Mouse (Mus musculus) heart, embryonic 14.5 days (tissue): Measurements from ENCODE around the gene Tubgcp5. TPM values are rescaled to one million over a fixed set of nuclear protein-coding genes. Genes with fewer than 3 reads are reported as not detected.
A peak's percentile ranks its signal among the peaks of the same experiment; 100 is the strongest.

Experiments
- ATAC-seq: fragments of 200-750 bp; cut with Nextera tagmentation; 2 replicates; pipeline ENCODE4 v1.8.0; 2017; ENCODE audit warnings: low read depth, moderate TSS enrichment; ENCODE audit not compliant: insufficient number of reproducible peaks, insufficient read depth, low FRiP score
- H3K27ac ChIP-seq, 2 experiments: fragments of 200-500 bp in 1 of 2; fragments of 300-500 bp in 1 of 2; sonication (generic) in 1 of 2; replicated peaks in 1 of 2; 2 replicates each; pipeline ENCODE4 v1.5.1; 2012 to 2014; ENCODE audit warnings: low read depth in 2 of 2, low read length in 2 of 2, control low read depth in 1 of 2, mild to moderate bottlenecking in 1 of 2, mixed read lengths in 1 of 2; ENCODE audit not compliant: control insufficient read depth in 1 of 2, insufficient read depth in 1 of 2
- H3K27me3 ChIP-seq: fragments of 300-500 bp; sonication (generic); 2 replicates; pipeline ENCODE4 v1.6.1; 2014; ENCODE audit warnings: mild to moderate bottlenecking, low read length, control low read depth; ENCODE audit not compliant: control insufficient read depth, insufficient read depth
- H3K36me3 ChIP-seq: fragments of 300-500 bp; sonication (generic); 2 replicates; pipeline ENCODE4 v1.6.1; 2014; ENCODE audit warnings: mild to moderate bottlenecking, control low read depth, low read length, mixed read lengths; ENCODE audit not compliant: control insufficient read depth, insufficient read depth
- H3K4me1 ChIP-seq, 2 experiments: fragments of 200-500 bp in 1 of 2; fragments of 300-500 bp in 1 of 2; sonication (generic) in 1 of 2; 2 replicates each; pipeline ENCODE4 v1.6.1; 2012 to 2014; ENCODE audit warnings: low read length in 2 of 2, control low read depth in 1 of 2, mixed read lengths in 1 of 2; ENCODE audit not compliant: control insufficient read depth in 2 of 2, insufficient read depth in 2 of 2
- H3K4me2 ChIP-seq: fragments of 300-500 bp; sonication (generic); 2 replicates; pipeline ENCODE4 v1.6.1; 2014; ENCODE audit warnings: mild to moderate bottlenecking, low read length
- H3K4me3 ChIP-seq, 2 experiments: fragments of 200-500 bp in 1 of 2; fragments of 300-500 bp in 1 of 2; sonication (generic) in 1 of 2; 2 replicates each; pipeline ENCODE4 v1.5.1; 2012 to 2014; ENCODE audit warnings: low read length in 2 of 2, mild to moderate bottlenecking in 2 of 2, control low read depth in 1 of 2, low read depth in 1 of 2, moderate library complexity in 1 of 2; ENCODE audit not compliant: control insufficient read depth in 1 of 2, insufficient read depth in 1 of 2
- H3K9ac ChIP-seq: fragments of 300-500 bp; sonication (generic); 2 replicates; pipeline ENCODE4 v1.6.1; 2014; ENCODE audit warnings: mild to moderate bottlenecking, low read length
- H3K9me3 ChIP-seq: fragments of 300-500 bp; sonication (generic); 2 replicates; pipeline ENCODE4 v1.6.1; 2016; ENCODE audit warnings: low read length, control low read depth; ENCODE audit not compliant: control insufficient read depth
- WGBS: fragments of 180-500 bp; shearing (Covaris S2); extraction: QIAGEN DNeasy Blood & Tissue Kit; methylation state at CpG from one replicate; pipeline ENCODE4 v1.1.7; 2014; 5-methylcytosine and 5-hydroxymethylcytosine counted together
- polyA plus RNA-seq: library from polyadenylated mRNA; unstranded; fragments of >200 nt; fragmentation: Nextera tagmentation; extraction: Ambion mirVana; gene quantifications from 2 replicates; pipeline ENCODE4 v1.2.1, GENCODE M21; 2014

Gene Tubgcp5
- polyA plus RNA-seq, 1 experiment from 2014 or later = 16.4 TPM

DNA sequence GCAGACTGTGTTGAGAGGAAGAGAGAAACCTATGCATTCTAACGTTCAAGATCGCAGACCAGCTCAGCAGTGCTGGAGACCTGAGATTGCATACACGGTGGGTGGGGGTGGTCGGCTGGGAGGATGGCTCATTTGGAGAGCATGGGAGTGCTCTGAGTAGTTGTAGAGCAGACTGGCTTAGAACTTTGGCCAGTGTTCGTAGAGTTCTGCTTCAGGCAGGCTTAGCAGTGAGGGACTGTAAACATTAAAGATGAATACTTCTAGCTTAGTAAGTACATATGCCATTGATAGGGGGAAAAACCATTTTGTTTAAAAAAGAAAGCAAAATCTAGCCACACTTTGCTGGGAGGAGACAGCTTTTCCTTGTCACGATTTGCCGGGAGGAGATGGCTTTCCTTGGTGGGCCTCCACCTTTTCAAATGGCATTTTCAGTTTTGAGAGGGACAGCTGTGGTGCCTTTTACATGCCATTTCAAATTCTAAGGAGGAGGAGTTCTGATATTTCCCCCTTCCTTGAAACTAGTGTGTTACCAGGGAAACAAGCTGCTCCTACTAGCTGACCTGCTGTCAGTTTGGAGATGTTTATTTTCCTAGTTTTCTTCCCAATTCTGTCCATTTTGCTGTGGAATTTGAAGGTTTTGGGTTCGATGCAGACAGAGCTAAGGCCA lies 71.9 kb downstream of the Tubgcp5 start:
- H3K4me1 ChIP-seq = no peaks in the 10 kb centered on the region
- ATAC-seq = no peak
- no peaks in the 10 kb centered on the region for H3K27me3 ChIP-seq
- H3K4me2 ChIP-seq = no peak overlapping the region
- WGBS = 75% methylated on average over 8 of the region's 8 CpGs
- no peak overlapping the region for H3K9ac ChIP-seq
- H3K9me3 ChIP-seq = no peaks in the 10 kb centered on the region
- no peak overlapping the region for H3K4me3 ChIP-seq
- no peaks in the 10 kb centered on the region for H3K36me3 ChIP-seq
- H3K27ac ChIP-seq = no peak overlapping the region

DNA sequence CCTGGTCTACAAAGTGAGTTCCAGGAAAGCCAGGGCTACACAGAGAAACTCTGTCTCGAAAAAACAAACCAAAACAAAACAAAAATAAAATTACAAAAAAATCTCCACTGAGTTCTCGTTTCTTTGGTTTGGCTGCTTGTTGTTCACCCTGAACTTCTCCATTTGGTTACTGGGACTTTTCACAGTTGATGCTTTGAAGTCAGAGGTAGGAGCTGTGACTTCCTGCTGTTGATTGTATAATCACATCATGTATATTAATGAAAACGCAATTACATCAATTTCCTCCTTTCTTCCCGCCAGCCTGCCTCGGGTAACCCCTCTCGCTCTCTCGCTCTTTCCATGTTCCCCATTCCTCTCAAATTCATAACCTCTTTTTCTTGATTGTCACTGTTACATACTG lies 74.3 kb downstream of the Tubgcp5 start:
- Histone ChIP-seq H3K9ac (no peak overlapping the region), H3K4me2 (no peak overlapping the region), H3K9me3 (no peaks in the 10 kb centered on the region), H3K27ac (no peak overlapping the region), H3K36me3 (peaks cover 16% of the 10 kb centered on the region), H3K4me1 (0 out of 4 replicates have a peak, but pooled peaks cover 0 to 3% of the 10 kb centered on the region in 2 experiments), H3K4me3 (no peak overlapping the region), H3K27me3 (no peaks in the 10 kb centered on the region)
- no peak for ATAC-seq
- 88% methylated on average over 7 of the region's 7 CpGs for WGBS

DNA sequence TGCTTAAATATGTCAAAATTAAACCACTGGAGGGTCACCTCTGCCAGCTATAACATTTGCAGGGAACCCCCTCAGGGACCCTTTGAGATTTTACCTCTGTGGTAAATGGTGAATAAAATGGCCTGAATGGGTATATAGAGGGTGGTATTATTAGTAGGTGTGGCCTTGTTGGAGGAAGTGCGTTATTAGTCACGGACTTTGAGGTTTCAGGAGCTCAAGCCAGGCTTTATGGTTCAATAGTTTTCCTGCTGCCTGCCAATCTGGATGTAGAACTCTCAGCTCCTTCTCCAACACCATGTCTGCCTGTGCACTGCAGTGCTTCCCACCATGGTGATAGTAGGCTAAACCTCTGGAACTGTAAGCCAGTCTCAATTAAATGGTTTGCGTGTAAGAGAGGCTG lies 75.3 kb downstream of the Tubgcp5 start:
- WGBS = 88% methylated on average over 3 of the region's 3 CpGs
- 0 out of 4 replicates have a peak, but pooled peaks cover 0 to 3% of the 10 kb centered on the region in 2 experiments for H3K4me1 ChIP-seq
- no peak overlapping the region for H3K9ac ChIP-seq
- H3K36me3 ChIP-seq = peaks cover 26% of the 10 kb centered on the region
- no peak overlapping the region for H3K27ac ChIP-seq
- no peaks in the 10 kb centered on the region for H3K27me3 ChIP-seq
- no peaks in the 10 kb centered on the region for H3K9me3 ChIP-seq
- no peak for ATAC-seq
- no peak overlapping the region for H3K4me2 ChIP-seq
- H3K4me3 ChIP-seq = no peak overlapping the region

DNA sequence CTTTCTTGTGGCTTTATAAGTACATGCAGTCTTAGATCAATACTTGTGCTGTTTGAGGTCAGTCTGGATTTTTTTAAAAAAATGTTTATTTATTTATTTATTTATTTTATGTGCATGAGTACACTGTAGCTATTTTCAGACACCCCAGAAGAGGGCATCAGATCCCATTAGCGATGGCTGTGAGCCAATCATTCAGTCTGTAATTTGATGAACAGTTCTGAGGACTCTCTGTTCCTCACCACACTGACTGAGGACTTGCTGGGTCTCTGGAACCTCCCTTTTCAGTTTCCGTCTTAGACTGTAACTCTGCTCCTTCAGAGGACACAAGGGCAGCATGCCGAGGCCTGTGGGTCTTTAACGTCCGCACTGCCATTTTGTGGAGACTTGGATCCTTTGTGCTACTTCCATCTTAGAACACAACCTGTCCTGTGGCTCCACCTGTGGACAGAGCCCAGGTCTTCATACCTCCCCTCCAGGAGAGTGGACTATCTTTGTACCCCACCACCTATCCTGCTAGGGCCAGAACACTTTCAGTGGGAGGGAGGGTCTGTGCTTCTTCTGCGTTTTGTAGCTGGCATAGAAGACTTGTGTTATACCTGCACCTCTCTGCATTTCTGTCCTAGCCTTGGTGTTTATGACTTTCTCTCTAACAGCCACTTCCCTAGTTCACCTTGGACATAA lies 76.5 kb downstream of the Tubgcp5 start:
- Histone ChIP-seq H3K4me1 (0 out of 4 replicates have a peak, but pooled peaks cover 0 to 3% of the 10 kb centered on the region in 2 experiments), H3K36me3 (peaks cover 38% of the 10 kb centered on the region), H3K9me3 (no peaks in the 10 kb centered on the region), H3K27ac (no peak overlapping the region), H3K4me3 (no peak overlapping the region), H3K4me2 (no peak overlapping the region), H3K9ac (no peak overlapping the region), H3K27me3 (no peaks in the 10 kb centered on the region)
- 86% methylated on average over 6 of the region's 6 CpGs for WGBS
- ATAC-seq = no peak

GRCm38 (mm10) chr7:55871476-55871875 lies 77.5 kb downstream of the Tubgcp5 start:
- Histone ChIP-seq H3K4me3 (no peak overlapping the region), H3K4me1 (0 out of 4 replicates have a peak, but pooled peaks cover 0 to 3% of the 10 kb centered on the region in 2 experiments), H3K27ac (no peak overlapping the region), H3K36me3 (peaks cover 48% of the 10 kb centered on the region), H3K9ac (no peak overlapping the region), H3K4me2 (no peak overlapping the region), H3K9me3 (no peaks in the 10 kb centered on the region), H3K27me3 (no peaks in the 10 kb centered on the region)
- 64% methylated on average over 5 of the region's 5 CpGs for whole genome bisulfite sequencing
- no peak for ATAC-seq

DNA sequence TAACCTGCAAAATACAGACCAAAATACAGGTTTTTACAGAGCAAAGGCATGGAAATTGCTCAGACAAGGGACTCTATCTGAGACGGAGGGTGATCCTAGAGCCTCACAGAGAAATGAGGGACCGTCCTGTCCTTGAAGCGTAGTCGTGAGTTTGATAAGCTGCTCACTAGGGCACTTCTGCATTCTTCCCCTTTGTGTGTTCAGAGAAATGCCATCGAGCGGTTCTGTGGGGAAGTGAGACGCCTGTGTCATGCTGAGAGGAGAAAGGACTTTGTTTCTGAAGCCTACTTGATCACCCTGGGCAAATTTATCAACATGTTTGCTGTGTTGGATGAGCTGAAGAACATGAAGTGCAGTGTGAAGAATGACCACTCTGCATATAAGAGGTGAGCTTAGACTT lies 80.7 kb downstream of the Tubgcp5 start:
- 48% methylated on average over 7 of the region's 7 CpGs for WGBS
- ATAC-seq = no peak
- no peak overlapping the region for H3K4me3 ChIP-seq

DNA sequence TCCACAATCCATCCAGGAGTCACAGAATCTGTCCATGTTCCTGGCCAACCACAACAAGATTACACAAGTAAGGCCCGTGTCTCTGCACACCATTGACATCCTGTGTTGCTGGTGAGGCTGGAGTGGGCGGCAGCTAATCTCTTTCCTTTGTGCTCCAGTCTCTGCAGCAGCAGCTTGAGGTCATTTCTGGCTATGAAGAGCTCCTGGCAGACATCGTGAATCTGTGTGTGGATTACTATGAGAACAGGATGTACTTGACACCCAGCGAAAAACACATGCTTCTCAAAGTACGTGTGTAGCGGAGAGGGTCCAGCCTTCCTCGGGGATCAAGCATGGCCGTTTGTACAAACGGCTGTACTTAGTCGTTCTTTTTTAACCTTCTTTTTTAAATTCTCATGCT lies 83.8 kb downstream of the Tubgcp5 start:
- no peak overlapping the region; a peak in 1 of 4 replicates for H3K27ac ChIP-seq
- peaks cover 93% of the 10 kb centered on the region for H3K36me3 ChIP-seq
- H3K4me1 ChIP-seq = no peaks in the 10 kb centered on the region
- 65% methylated on average over 10 of the region's 10 CpGs for WGBS
- no peak overlapping the region for H3K4me3 ChIP-seq
- H3K9me3 ChIP-seq = no peaks in the 10 kb centered on the region
- H3K27me3 ChIP-seq = no peaks in the 10 kb centered on the region
- no peak overlapping the region for H3K4me2 ChIP-seq
- H3K9ac ChIP-seq = no peak overlapping the region
- ATAC-seq = peak; percentile 76

More for the DNA sequence above, 80.7 kb downstream of the Tubgcp5 start:
- H3K27me3 ChIP-seq = no peaks in the 10 kb centered on the region
- no peak overlapping the region for H3K27ac ChIP-seq
- H3K9me3 ChIP-seq = no peaks in the 10 kb centered on the region
- peaks cover 76% of the 10 kb centered on the region for H3K36me3 ChIP-seq
- H3K4me2 ChIP-seq = no peak overlapping the region
- no peak overlapping the region for H3K9ac ChIP-seq
- H3K4me1 ChIP-seq = 0 out of 4 replicates have a peak, but pooled peaks cover 0 to 3% of the 10 kb centered on the region in 2 experiments
